Mouse (Mus musculus): ENCODE results near the gene Osbpl5. TPM values are rescaled to one million over a fixed set of nuclear protein-coding genes. Genes with fewer than 3 reads are reported as not detected.

Osbpl5 gene
- 10 to 100 TPM; 17.1 to 29.4 (median 20.3) TPM for total RNA-seq (2022)

GRCm38 (mm10) chr7:143756125-143757026 lies at the start of gene Osbpl5:
Osbpl5 (minus strand) TSS chr7:143756985.
- DNase-seq (ENCODE audit: low spot score): no peak

- DNase-seq (ENCODE audit: low spot score): no peak
These were observed 48.4 kb upstream of the Osbpl5 start for GRCm38 (mm10) chr7:143805199-143805624.

- DNase-seq (ENCODE audit: low spot score): no peak
These were observed 44.6 kb upstream of the Osbpl5 start for GRCm38 (mm10) chr7:143801195-143802065.

- no peak for DNase-seq (ENCODE audit: low spot score)
These were observed 44.0 kb upstream of the Osbpl5 start for GRCm38 (mm10) chr7:143800770-143801169.

GRCm38 (mm10) chr7:143798783-143799182 lies 42.0 kb upstream of the Osbpl5 start:
- no peak for DNase-seq (ENCODE audit: low spot score)

GRCm38 (mm10) chr7:143793121-143793520 lies 36.3 kb upstream of the Osbpl5 start:
- DNase-seq (ENCODE audit: low spot score): no peak

GRCm38 (mm10) chr7:143792336-143792985 lies 35.7 kb upstream of the Osbpl5 start:
- no peak for DNase-seq (ENCODE audit: low spot score)

GRCm38 (mm10) chr7:143783996-143784829 lies 27.4 kb upstream of the Osbpl5 start, which contains the start of gene Mrgpre:
Mrgpre (minus strand) TSS chr7:143784500.
- DNase-seq (ENCODE audit: low spot score): peak; percentile 89

GRCm38 (mm10) chr7:143783378-143783995 lies 26.7 kb upstream of the Osbpl5 start:
- no peak for DNase-seq (ENCODE audit: low spot score)

- DNase-seq (ENCODE audit: low spot score): peak; percentile 59
These were observed 20.6 kb upstream of the Osbpl5 start for GRCm38 (mm10) chr7:143777375-143777774.

- DNase-seq (ENCODE audit: low spot score): no peak
These were observed 19.4 kb upstream of the Osbpl5 start for GRCm38 (mm10) chr7:143776137-143776536.

- DNase-seq (ENCODE audit: low spot score): no peak
These were observed 12.7 kb upstream of the Osbpl5 start for GRCm38 (mm10) chr7:143769461-143769860.

- DNase-seq (ENCODE audit: low spot score): no peak
These were observed 11.5 kb upstream of the Osbpl5 start for GRCm38 (mm10) chr7:143768267-143768666.

GRCm38 (mm10) chr7:143766893-143767292 lies 10.1 kb upstream of the Osbpl5 start, which contains the start of gene Mrgprg:
Mrgprg (minus strand) TSS chr7:143766993.
- no peak for DNase-seq (ENCODE audit: low spot score)

- no peak for DNase-seq (ENCODE audit: low spot score)
These were observed 8.2 kb upstream of the Osbpl5 start for GRCm38 (mm10) chr7:143764876-143765530.

GRCm38 (mm10) chr7:143763794-143764193 lies 7.0 kb upstream of the Osbpl5 start:
- DNase-seq (ENCODE audit: low spot score): no peak

GRCm38 (mm10) chr7:143758956-143759355 lies 2.2 kb upstream of the Osbpl5 start:
- no peak for DNase-seq (ENCODE audit: low spot score)

GRCm38 (mm10) chr7:143757696-143758095 lies 911 bp upstream of the Osbpl5 start:
- DNase-seq (ENCODE audit: low spot score): no peak

- peak; percentile 74 for DNase-seq (ENCODE audit: low spot score)
These were observed 224 bp upstream of the Osbpl5 start for GRCm38 (mm10) chr7:143757027-143757390.

Data from heart, adult 8-10 months (tissue).